Mouse (Mus musculus): Measurements from ENCODE around the gene Gpatch8. TPM values are rescaled to one million over a fixed set of nuclear protein-coding genes. Genes with fewer than 3 reads are reported as not detected.
A peak's percentile ranks its signal among the peaks of the same experiment; 100 is the strongest.

The Gpatch8 gene
- 74.6 and 76.7 TPM in 2 replicates for polyA plus RNA-seq (2016; fragmentation: Nextera tagmentation; extraction: Ambion mirVana)

- under 1% methylated on average over 55 of the region's 55 CpGs for WGBS
- no peaks in the 10 kb centered on the region for H3K9me3 ChIP-seq
Observed at GRCm38 (mm10) chr11:102556031-102556715, at the start of gene Gpatch8. Gene Gpatch8, minus strand, starts transcription at chr11:102556392.

DNA sequence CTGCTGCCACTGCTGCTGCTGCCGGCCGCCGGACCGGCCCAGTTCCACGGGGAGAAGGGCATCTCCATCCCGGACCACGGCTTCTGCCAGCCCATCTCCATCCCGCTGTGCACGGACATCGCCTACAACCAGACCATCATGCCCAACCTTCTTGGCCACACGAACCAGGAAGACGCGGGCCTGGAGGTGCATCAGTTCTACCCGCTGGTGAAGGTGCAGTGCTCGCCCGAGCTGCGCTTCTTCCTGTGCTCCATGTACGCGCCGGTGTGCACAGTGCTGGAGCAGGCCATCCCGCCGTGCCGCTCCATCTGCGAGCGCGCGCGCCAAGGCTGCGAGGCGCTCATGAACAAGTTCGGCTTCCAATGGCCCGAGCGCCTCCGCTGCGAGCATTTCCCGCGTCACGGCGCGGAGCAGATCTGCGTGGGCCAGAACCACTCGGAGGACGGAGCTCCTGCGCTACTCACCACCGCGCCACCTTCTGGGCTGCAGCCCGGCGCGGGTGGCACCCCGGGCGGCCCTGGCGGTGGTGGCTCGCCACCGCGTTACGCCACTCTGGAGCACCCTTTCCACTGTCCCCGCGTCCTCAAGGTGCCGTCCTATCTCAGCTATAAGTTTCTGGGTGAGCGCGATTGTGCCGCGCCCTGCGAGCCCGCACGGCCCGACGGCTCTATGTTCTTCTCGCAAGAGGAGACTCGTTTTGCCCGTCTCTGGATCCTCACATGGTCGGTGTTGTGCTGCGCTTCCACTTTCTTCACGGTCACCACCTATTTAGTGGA, 48.8 kb upstream of the Gpatch8 start:
- H3K4me1 ChIP-seq: peaks cover 41% of the 10 kb centered on the region
- WGBS: under 1% methylated on average over 74 of the region's 74 CpGs
- peak overlapping the region; percentile 99 for H3K27ac ChIP-seq (replicated peaks)
- peak overlapping the region; percentile 87 for H3K4me3 ChIP-seq
- DNase-seq (ENCODE audit: low spot score): peak; percentile 74
- no peaks in the 10 kb centered on the region for H3K9me3 ChIP-seq
- H3K36me3 ChIP-seq (replicated peaks): peaks cover 15% of the 10 kb centered on the region
- peaks cover 10% of the 10 kb centered on the region for H3K27me3 ChIP-seq (replicated peaks; ENCODE audit: low read depth, poor library complexity, severe bottlenecking)

More at GRCm38 (mm10) chr11:102556031-102556715, at the start of gene Gpatch8:
- H3K27me3 ChIP-seq (replicated peaks; ENCODE audit: low read depth, poor library complexity, severe bottlenecking): no peaks in the 10 kb centered on the region
- peak within 1 kb of the TSS; percentile 94 for H3K4me3 ChIP-seq
- peaks cover 26% of the 10 kb centered on the region for H3K4me1 ChIP-seq
- peak within 1 kb of the TSS; percentile 99 for H3K27ac ChIP-seq (replicated peaks)
- peak; percentile 98 for DNase-seq (ENCODE audit: low spot score)
- H3K36me3 ChIP-seq (replicated peaks): peaks cover 8% of the 10 kb centered on the region

DNA sequence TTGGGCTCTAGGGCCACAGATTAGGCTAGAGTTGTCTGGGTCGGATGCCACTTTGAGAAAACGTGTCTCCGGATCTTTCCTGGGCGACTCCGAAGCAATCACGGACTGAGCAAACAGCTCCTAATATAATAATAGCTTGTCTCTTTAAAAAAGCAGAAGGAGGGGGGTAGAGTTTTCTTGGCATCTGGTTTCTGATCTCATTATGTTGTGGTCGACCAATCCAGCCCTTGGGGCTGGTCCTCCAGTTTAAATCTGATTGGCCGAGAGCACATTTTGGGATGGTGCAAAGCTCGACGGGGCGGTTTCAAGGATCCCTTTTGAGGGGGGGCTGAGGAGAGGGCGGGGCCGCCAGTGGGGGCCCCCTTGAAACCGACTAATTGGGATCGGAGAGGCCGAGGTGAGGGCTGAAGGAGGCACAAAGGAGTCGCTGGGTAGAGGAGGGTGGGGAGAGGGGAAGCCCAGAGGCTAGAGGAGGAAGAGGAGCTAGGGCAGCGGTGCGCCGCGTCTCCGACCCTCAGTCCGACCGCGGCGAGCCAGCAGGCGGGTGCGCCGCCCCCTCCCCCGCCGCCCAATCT, 47.9 kb upstream of the Gpatch8 start, which contains the start of gene Fzd2:
TSS of gene Fzd2 (plus strand) at position 387 of the 575 bp plus-strand sequence.
- Histone ChIP-seq H3K9me3 (no peaks in the 10 kb centered on the region), H3K27me3 (replicated peaks; ENCODE audit: low read depth, poor library complexity, severe bottlenecking) (peaks cover 10% of the 10 kb centered on the region), H3K36me3 (replicated peaks) (peaks cover 14% of the 10 kb centered on the region), H3K4me1 (peaks cover 33% of the 10 kb centered on the region), H3K4me3 (peak within 1 kb of the TSS; percentile 87), H3K27ac (replicated peaks) (peak within 1 kb of the TSS; percentile 99)
- peak; percentile 100 for DNase-seq (ENCODE audit: low spot score)
- under 1% methylated on average over 31 of the region's 31 CpGs for WGBS

DNA sequence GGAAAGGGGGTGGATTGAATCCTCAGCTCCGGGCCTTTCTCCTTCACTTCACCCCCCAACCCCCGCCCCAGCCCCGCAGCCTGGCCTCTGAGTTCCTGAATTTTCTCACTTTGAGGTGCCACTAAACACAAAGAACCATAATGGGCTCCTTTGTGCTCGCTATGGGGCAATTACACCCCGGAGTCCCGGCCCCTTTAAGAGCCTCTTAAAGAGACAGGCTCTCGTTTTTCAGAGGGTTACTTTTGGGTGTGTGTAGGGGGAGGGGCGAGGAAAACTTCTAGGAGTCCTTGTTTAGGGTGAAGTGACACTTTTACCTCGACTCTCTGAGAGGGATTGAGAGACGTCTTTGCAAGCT, 47.3 kb upstream of the Gpatch8 start:
- WGBS: 1% methylated on average over 10 of the region's 10 CpGs
- DNase-seq (ENCODE audit: low spot score): no peak
- peak overlapping the region; percentile 87 for H3K4me3 ChIP-seq
- H3K27ac ChIP-seq (replicated peaks): peak overlapping the region; percentile 99
- no peaks in the 10 kb centered on the region for H3K9me3 ChIP-seq
- H3K36me3 ChIP-seq (replicated peaks): peaks cover 8% of the 10 kb centered on the region
- peaks cover 10% of the 10 kb centered on the region for H3K27me3 ChIP-seq (replicated peaks; ENCODE audit: low read depth, poor library complexity, severe bottlenecking)
- peaks cover 26% of the 10 kb centered on the region for H3K4me1 ChIP-seq

DNA sequence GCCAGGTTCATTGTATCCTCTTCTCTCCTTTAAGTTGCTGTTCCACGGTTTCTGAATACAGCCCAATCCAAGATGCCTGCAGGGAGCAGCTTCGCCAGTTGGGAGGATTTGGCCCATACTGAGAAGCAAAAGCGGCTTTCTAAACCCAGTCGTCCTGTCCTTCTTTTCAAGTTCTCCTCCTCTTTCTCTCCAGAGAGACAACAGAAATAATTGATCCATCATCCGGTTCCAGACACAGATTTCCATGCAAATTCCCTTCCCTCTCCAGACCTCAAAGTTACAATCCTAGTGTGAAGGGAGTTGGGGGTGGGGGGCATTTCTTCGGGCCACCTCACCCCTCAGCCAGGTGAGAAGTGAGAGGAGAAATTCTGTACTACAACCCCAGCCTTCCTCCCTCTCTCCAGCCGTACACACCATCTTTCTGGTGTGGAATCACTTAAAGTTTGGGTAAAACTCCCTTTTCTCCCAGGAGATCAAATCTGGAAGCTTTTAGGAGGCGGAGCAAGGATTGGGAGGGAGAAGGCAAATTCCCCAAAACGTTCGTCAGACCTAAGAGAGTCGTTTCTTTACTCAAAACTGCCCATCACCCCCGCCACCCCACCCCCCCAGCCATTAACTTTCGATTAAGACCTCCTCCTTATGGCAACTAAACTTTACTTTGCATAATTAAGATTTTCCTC, 46.8 kb upstream of the Gpatch8 start:
- Histone ChIP-seq H3K36me3 (replicated peaks) (peaks cover 8% of the 10 kb centered on the region), H3K27me3 (replicated peaks; ENCODE audit: low read depth, poor library complexity, severe bottlenecking) (peaks cover 10% of the 10 kb centered on the region), H3K9me3 (no peaks in the 10 kb centered on the region), H3K4me3 (peak overlapping the region; percentile 87), H3K27ac (replicated peaks) (peak overlapping the region; percentile 99), H3K4me1 (peaks cover 21% of the 10 kb centered on the region)
- WGBS: 1% methylated on average over 13 of the region's 13 CpGs
- peak; percentile 83 for DNase-seq (ENCODE audit: low spot score)

- no peak for DNase-seq (ENCODE audit: low spot score)
- no peaks in the 10 kb centered on the region for H3K36me3 ChIP-seq (replicated peaks)
- peaks cover 6% of the 10 kb centered on the region for H3K27me3 ChIP-seq (replicated peaks; ENCODE audit: low read depth, poor library complexity, severe bottlenecking)
- WGBS: 94% methylated on average over 3 of the region's 3 CpGs
- H3K4me3 ChIP-seq: no peak overlapping the region
- no peak overlapping the region for H3K27ac ChIP-seq (replicated peaks)
- no peaks in the 10 kb centered on the region for H3K9me3 ChIP-seq
- peaks cover 40% of the 10 kb centered on the region for H3K4me1 ChIP-seq
Observed at GRCm38 (mm10) chr11:102599912-102600311, 43.7 kb upstream of the Gpatch8 start.

DNA sequence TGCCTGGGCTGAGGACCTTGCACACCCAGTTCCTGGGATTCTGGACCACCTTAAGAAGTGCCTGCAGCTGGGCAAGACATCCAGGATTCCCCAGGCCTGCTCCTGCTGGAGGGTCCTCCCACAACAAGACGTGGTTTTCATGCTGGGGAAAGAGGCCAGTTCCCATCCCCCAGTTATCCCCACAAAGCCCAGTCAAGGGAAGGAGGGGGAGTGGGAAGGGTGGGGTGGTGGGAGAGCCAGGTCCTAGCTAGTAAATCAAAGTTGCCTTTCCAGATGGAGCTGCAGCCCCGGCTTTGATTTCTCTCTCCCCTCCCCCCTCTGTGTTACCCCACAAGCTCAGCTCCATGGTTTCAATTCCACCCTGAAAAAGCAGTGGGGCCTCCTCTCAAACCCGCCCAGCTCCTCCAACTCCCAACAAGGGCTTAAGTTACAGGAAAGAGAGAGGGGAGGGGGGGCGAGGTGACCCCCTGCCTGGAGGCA, 39.2 kb upstream of the Gpatch8 start:
- H3K27ac ChIP-seq (replicated peaks): peak overlapping the region; percentile 91
- WGBS: 0% methylated on average over 4 of the region's 4 CpGs
- peak overlapping the region; percentile 36 for H3K4me3 ChIP-seq
- H3K27me3 ChIP-seq (replicated peaks; ENCODE audit: low read depth, poor library complexity, severe bottlenecking): no peaks in the 10 kb centered on the region
- no peaks in the 10 kb centered on the region for H3K9me3 ChIP-seq
- H3K36me3 ChIP-seq (replicated peaks): no peaks in the 10 kb centered on the region
- peak; percentile 87 for DNase-seq (ENCODE audit: low spot score)
- H3K4me1 ChIP-seq: peaks cover 27% of the 10 kb centered on the region

DNA sequence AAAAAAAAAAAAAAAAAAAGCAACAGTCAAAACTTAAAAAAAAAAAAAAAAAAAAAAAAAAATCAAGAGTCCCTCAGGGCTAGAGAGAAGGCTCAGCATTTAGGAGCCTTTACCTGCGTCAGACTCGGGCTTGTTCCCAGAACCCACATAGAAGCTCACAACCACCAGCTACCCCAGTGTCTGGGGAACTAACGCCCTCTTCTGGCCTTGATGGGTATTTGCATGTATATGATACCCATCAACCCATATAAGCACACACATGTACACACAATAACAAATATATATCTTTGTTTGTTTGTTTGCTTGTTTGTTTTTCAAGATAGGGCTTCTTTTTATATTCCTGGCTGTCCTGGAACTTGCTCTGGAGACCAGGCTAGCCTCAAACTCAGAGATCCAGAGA, 31.4 kb upstream of the Gpatch8 start:
- Histone ChIP-seq H3K36me3 (replicated peaks) (no peaks in the 10 kb centered on the region), H3K27ac (replicated peaks) (no peak overlapping the region), H3K4me3 (no peak overlapping the region), H3K4me1 (peaks cover 19% of the 10 kb centered on the region), H3K9me3 (peaks cover 3% of the 10 kb centered on the region), H3K27me3 (replicated peaks; ENCODE audit: low read depth, poor library complexity, severe bottlenecking) (peaks cover 5% of the 10 kb centered on the region)
- WGBS: 78% methylated on average over 3 of the region's 3 CpGs
- no peak for DNase-seq (ENCODE audit: low spot score)

- peaks cover 28% of the 10 kb centered on the region for H3K4me1 ChIP-seq
- no peak overlapping the region for H3K4me3 ChIP-seq
- H3K9me3 ChIP-seq: peaks cover 3% of the 10 kb centered on the region
- peaks cover 13% of the 10 kb centered on the region for H3K27me3 ChIP-seq (replicated peaks; ENCODE audit: low read depth, poor library complexity, severe bottlenecking)
- no peak overlapping the region for H3K27ac ChIP-seq (replicated peaks)
- DNase-seq (ENCODE audit: low spot score): no peak
- 86% methylated on average over 4 of the region's 4 CpGs for WGBS
- no peaks in the 10 kb centered on the region for H3K36me3 ChIP-seq (replicated peaks)
Observed at GRCm38 (mm10) chr11:102586445-102587130, 30.4 kb upstream of the Gpatch8 start.

DNA sequence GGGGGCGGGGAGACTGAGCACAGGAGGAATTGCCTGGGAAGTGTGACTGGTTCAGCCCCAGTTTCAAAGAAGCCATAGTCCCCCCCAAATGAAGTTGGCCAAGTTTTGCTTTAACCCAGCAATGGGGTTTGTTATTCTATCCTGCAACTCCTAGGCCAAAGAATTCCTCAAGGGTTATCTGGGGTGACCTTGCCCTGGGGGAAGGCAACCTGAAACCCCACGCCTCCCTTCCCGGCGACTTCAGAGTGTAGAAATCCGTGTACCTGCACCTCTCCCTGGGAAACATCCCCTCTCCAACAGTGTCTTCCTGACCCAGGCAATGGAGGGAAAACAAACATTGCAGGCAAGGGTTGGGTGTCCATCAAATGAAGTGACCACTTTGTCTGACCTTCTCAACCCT, 26.5 kb upstream of the Gpatch8 start:
- WGBS: 9% methylated on average over 5 of the region's 5 CpGs
- Histone ChIP-seq H3K9me3 (peaks cover 3% of the 10 kb centered on the region), H3K36me3 (replicated peaks) (no peaks in the 10 kb centered on the region), H3K27ac (replicated peaks) (peak overlapping the region; percentile 76), H3K4me3 (peak overlapping the region; percentile 13; the same call in 1 of the 2 replicates), H3K27me3 (replicated peaks; ENCODE audit: low read depth, poor library complexity, severe bottlenecking) (peaks cover 21% of the 10 kb centered on the region), H3K4me1 (peaks cover 53% of the 10 kb centered on the region)
- DNase-seq (ENCODE audit: low spot score): no peak

- peaks cover 59% of the 10 kb centered on the region for H3K4me1 ChIP-seq
- H3K27ac ChIP-seq (replicated peaks): peak overlapping the region; percentile 76
- DNase-seq (ENCODE audit: low spot score): no peak
- no peaks in the 10 kb centered on the region for H3K36me3 ChIP-seq (replicated peaks)
- 19% methylated on average over 13 of the region's 13 CpGs for WGBS
- H3K9me3 ChIP-seq: peaks cover 3% of the 10 kb centered on the region
- H3K4me3 ChIP-seq: peak overlapping the region; percentile 13; the same call in 1 of the 2 replicates
- H3K27me3 ChIP-seq (replicated peaks; ENCODE audit: low read depth, poor library complexity, severe bottlenecking): peaks cover 21% of the 10 kb centered on the region
Observed at GRCm38 (mm10) chr11:102582016-102582610, 25.9 kb upstream of the Gpatch8 start.
